Mouse (Mus musculus): ENCODE data around the gene Tnn. TPM values are rescaled to one million over a fixed set of nuclear protein-coding genes. Genes with fewer than 3 reads are reported as not detected.
A peak's percentile ranks its signal among the peaks of the same experiment; 100 is the strongest.

Gene Tnn
- polyA plus RNA-seq, 1 experiment: not detected

GRCm38 (mm10) chr1:160042351-160042750 lies 111.0 kb downstream of the Tnn start:
- Histone ChIP-seq H3K4me3 (ENCODE audit: insufficient read depth, low read depth, low read length) (no peak overlapping the region), H3K4me1 (ENCODE audit: control insufficient read depth, insufficient read depth, insufficient read length, low read length) (peaks cover 22% of the 10 kb centered on the region), H3K27ac (replicated peaks; ENCODE audit: low read depth, low read length) (no peak overlapping the region)

GRCm38 (mm10) chr1:160041264-160041775 lies 112.1 kb downstream of the Tnn start:
- Histone ChIP-seq H3K4me3 (ENCODE audit: insufficient read depth, low read depth, low read length) (no peak overlapping the region), H3K27ac (replicated peaks; ENCODE audit: low read depth, low read length) (no peak overlapping the region)

GRCm38 (mm10) chr1:160039951-160040645 lies 113.3 kb downstream of the Tnn start:
- Histone ChIP-seq H3K4me3 (ENCODE audit: insufficient read depth, low read depth, low read length) (no peak overlapping the region), H3K27ac (replicated peaks; ENCODE audit: low read depth, low read length) (no peak overlapping the region), H3K4me1 (ENCODE audit: control insufficient read depth, insufficient read depth, insufficient read length, low read length) (peaks cover 13% of the 10 kb centered on the region)

More at GRCm38 (mm10) chr1:160041264-160041775, 112.1 kb downstream of the Tnn start:
- peaks cover 22% of the 10 kb centered on the region for H3K4me1 ChIP-seq (ENCODE audit: control insufficient read depth, insufficient read depth, insufficient read length, low read length)

DNA sequence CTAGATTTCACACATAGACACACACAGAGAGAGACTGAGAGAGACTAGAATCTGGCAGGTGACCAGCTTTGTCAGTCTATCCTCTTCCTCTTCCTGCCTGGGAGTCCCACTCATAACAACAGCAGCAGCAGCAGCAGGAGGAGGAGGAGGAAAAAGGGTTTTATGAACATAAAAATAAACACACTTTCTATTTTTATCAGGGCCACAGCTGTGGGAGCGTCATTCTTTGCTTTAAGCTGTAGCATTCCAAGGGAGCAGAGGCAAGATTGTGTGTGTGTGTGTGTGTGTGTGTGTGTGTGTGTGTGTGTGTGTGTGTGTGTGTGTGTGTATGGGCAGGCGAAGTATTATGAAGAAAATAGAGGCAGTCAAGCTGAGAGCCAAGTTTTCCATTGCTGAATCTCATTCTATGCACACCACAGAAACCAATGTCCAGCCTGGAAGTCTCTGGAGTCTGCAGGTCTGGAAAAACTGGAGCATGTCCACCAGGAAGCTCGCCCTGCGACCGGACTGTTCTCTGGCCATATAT lies 116.3 kb downstream of the Tnn start:
- Histone ChIP-seq H3K27ac (replicated peaks; ENCODE audit: low read depth, low read length) (peak overlapping the region; percentile 99), H3K4me3 (ENCODE audit: insufficient read depth, low read depth, low read length) (no peak overlapping the region), H3K4me1 (ENCODE audit: control insufficient read depth, insufficient read depth, insufficient read length, low read length) (peaks cover 8% of the 10 kb centered on the region)

DNA sequence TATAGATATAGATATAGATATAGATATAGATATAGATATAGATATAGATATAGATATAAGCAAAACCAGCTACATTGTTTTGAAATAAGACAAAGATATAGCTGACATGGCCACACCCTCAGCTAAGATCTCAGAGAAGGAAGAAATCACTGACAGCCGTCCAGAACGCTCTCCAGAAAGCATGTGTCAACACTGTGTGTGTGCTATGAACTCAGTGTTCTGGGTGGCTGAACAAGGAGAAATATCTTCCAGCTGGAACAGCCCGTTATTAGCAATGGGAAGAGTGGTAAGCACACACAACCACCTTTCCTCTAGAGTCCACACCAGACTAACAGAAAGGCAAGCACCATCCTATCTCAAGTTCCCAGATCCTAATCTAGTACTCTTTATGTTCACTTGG lies 117.8 kb downstream of the Tnn start:
- H3K27ac ChIP-seq (replicated peaks; ENCODE audit: low read depth, low read length): no peak overlapping the region
- H3K4me1 ChIP-seq (ENCODE audit: control insufficient read depth, insufficient read depth, insufficient read length, low read length): peaks cover 8% of the 10 kb centered on the region
- no peak overlapping the region for H3K4me3 ChIP-seq (ENCODE audit: insufficient read depth, low read depth, low read length)

Other genes starting within 250 kb of the Tnn start
- 11.0 and 15.0 TPM in 2 replicates for gene 4930523C07Rik, start 109.2 kb downstream of the Tnn start, polyA plus RNA-seq (2012; ENCODE audit: insufficient read depth, insufficient read length, missing spikeins)
- 200 and 252 TPM in 2 replicates for gene Mrps14, start 41.6 kb upstream of the Tnn start, polyA plus RNA-seq (2012; ENCODE audit: insufficient read depth, insufficient read length, missing spikeins)
- gene Cacybp, start 59.3 kb upstream of the Tnn start, polyA plus RNA-seq (2012; ENCODE audit: insufficient read depth, insufficient read length, missing spikeins): 86.5 and 125 TPM in 2 replicates

Data from brown adipose tissue, adult 24 weeks (tissue).